Mouse (Mus musculus) testis, postnatal 10 days (tissue): ENCODE results near the gene Cebpg.

Source experiments
- DNase-seq: peaks from one replicate; pipeline ENCODE4 v3.0.0; 2021; ENCODE audit warnings: low spot score

Gene Cebpg

GRCm38 (mm10) chr7:35054286-35054685, 2.1 kb downstream of the Cebpg start:
- DNase-seq: no peak

GRCm38 (mm10) chr7:35053161-35053560, 3.2 kb downstream of the Cebpg start:
- DNase-seq: no peak

GRCm38 (mm10) chr7:35050540-35050939, 5.8 kb downstream of the Cebpg start:
- DNase-seq: no peak

- DNase-seq: no peak
Measured at GRCm38 (mm10) chr7:35046091-35046490, 10.3 kb downstream of the Cebpg start.

- no peak for DNase-seq
Measured at GRCm38 (mm10) chr7:35044719-35045118, 11.7 kb downstream of the Cebpg start.

GRCm38 (mm10) chr7:35043266-35043817, 13.0 kb downstream of the Cebpg start:
- no peak for DNase-seq

- DNase-seq: no peak
Measured at GRCm38 (mm10) chr7:35042759-35043217, 13.6 kb downstream of the Cebpg start.

- no peak for DNase-seq
Measured at GRCm38 (mm10) chr7:35042209-35042554, 14.2 kb downstream of the Cebpg start.

GRCm38 (mm10) chr7:35041286-35042208, 14.8 kb downstream of the Cebpg start:
- DNase-seq: no peak

- no peak for DNase-seq
Measured at GRCm38 (mm10) chr7:35040176-35040972, 16.0 kb downstream of the Cebpg start.

- DNase-seq: no peak
Measured at GRCm38 (mm10) chr7:35037408-35037807, 19.0 kb downstream of the Cebpg start.

GRCm38 (mm10) chr7:35036266-35036731, 20.1 kb downstream of the Cebpg start:
- peak; percentile 75 for DNase-seq

- DNase-seq: no peak
Measured at GRCm38 (mm10) chr7:35035565-35035964, 20.8 kb downstream of the Cebpg start.

- no peak for DNase-seq
Measured at GRCm38 (mm10) chr7:35035141-35035553, 21.2 kb downstream of the Cebpg start.

- DNase-seq: no peak
Measured at GRCm38 (mm10) chr7:35030567-35030966, 25.8 kb downstream of the Cebpg start.

- no peak for DNase-seq
Measured at GRCm38 (mm10) chr7:35029648-35030047, 26.7 kb downstream of the Cebpg start.

GRCm38 (mm10) chr7:35029228-35029627, 27.1 kb downstream of the Cebpg start:
- no peak for DNase-seq

- DNase-seq: no peak
Measured at GRCm38 (mm10) chr7:35028559-35028958, 27.8 kb downstream of the Cebpg start.

GRCm38 (mm10) chr7:35027801-35028420, 28.5 kb downstream of the Cebpg start:
- DNase-seq: no peak

GRCm38 (mm10) chr7:35026838-35027291, 29.5 kb downstream of the Cebpg start:
- peak; percentile 74 for DNase-seq

GRCm38 (mm10) chr7:35026276-35026630, 30.1 kb downstream of the Cebpg start:
- DNase-seq: no peak
